Mouse (Mus musculus): ENCODE measurements around the gene Lat. TPM values are rescaled to one million over a fixed set of nuclear protein-coding genes. Genes with fewer than 3 reads are reported as not detected.
"Not testable (repeated sequence)": the region's sequence is repeated elsewhere in the genome, so short reads cannot be mapped to it uniquely, and the experiment has no call there.

Lat gene
- polyA plus RNA-seq, 1 experiment from 2014 or later, result 2.4 TPM

GRCm38 (mm10) chr7:126345557-126345956 is 23.8 kb downstream of the Lat start:
- 80% methylated on average over 3 of the region's 3 CpGs for WGBS
- H3K36me3 ChIP-seq (replicated peaks), result no peaks in the 10 kb centered on the region
- peaks cover 6% of the 10 kb centered on the region; the same call in 1 of the 2 replicates for H3K4me1 ChIP-seq
- no peaks in the 10 kb centered on the region for H3K9me3 ChIP-seq
- H3K27me3 ChIP-seq (ENCODE audit: poor library complexity, severe bottlenecking), result no peaks in the 10 kb centered on the region
- no peak overlapping the region for H3K4me3 ChIP-seq
- H3K27ac ChIP-seq, result no peak overlapping the region
- DNase-seq (ENCODE audit: extremely low spot score, low spot score), result no peak

DNA sequence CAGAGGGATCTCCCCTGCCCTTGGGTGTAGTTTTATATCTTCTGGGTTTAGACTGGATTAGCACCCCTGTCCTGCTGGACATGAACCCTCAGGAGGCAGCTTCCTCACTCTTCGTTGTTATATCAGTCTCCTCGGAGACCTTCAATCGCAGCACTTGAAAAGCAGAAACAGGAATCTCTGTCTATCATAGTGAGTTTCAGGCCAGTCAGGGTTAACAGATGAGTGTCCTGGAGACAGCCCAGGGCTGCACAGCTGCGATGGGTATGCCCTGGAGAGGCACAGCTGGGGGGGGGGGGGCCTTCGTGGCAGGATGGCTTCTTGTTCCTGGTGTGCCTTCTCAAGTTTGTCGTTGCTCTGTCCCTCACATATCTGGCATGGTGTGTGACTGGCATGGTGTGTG is 28.5 kb downstream of the Lat start:
- no peak for DNase-seq (ENCODE audit: extremely low spot score, low spot score)
- Histone ChIP-seq H3K27ac (no peak overlapping the region), H3K9me3 (no peaks in the 10 kb centered on the region), H3K4me3 (no peak overlapping the region), H3K36me3 (replicated peaks) (no peaks in the 10 kb centered on the region), H3K4me1 (peaks cover 6% of the 10 kb centered on the region; the same call in 1 of the 2 replicates), H3K27me3 (ENCODE audit: poor library complexity, severe bottlenecking) (no peaks in the 10 kb centered on the region)
- 68% methylated on average over 6 of the region's 6 CpGs for WGBS

DNA sequence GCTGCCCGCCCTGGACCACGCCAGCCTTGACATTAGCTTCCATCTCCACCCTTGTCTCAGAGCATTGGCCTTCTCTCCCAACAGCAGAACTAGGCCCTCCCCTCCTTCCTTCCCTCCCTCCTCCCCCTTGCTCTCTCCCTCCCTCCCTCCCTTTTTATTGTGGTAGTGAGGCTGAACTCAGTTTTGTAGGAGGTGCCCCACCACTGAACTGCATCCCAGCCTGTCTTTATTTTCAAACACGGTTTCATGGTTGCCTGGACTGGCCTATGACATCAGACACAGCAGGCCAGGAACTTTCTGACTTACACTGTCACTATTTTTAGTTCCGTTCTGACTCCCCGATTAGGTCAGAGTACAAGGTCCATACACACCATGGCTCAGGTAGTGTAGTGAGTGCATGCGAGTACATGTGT is 29.2 kb downstream of the Lat start:
- 75% methylated on average over 6 of the region's 6 CpGs for WGBS
- Histone ChIP-seq H3K9me3 (no peaks in the 10 kb centered on the region), H3K27ac (no peak overlapping the region), H3K27me3 (ENCODE audit: poor library complexity, severe bottlenecking) (no peaks in the 10 kb centered on the region), H3K36me3 (replicated peaks) (no peaks in the 10 kb centered on the region), H3K4me3 (no peak overlapping the region), H3K4me1 (peaks cover 6% of the 10 kb centered on the region; the same call in 1 of the 2 replicates)
- no peak for DNase-seq (ENCODE audit: extremely low spot score, low spot score)

GRCm38 (mm10) chr7:126339521-126339971 is 29.8 kb downstream of the Lat start:
- no peaks in the 10 kb centered on the region for H3K27me3 ChIP-seq (ENCODE audit: poor library complexity, severe bottlenecking)
- DNase-seq (ENCODE audit: extremely low spot score, low spot score), result no peak

DNA sequence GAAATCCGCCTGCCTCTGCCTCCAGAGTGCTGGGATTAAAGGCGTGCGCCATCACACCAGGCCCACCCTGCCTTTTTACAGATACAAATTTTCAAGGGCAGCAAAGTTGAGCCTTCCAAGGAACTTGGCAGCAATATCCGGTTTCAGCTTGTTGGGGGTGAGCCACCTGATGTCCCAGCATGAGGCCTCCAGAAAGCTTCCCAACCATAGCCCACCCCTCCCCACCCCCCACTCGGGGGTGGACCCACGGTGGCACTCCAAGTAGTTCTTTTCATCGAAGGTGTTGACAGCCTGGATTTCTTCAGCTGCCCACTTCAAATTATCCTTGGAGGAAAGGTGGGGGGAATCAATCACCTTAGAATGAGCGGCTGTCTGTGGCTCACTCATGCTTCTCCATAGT is 30.5 kb downstream of the Lat start:
- Histone ChIP-seq H3K27ac (no peak overlapping the region), H3K4me1 (no peaks in the 10 kb centered on the region), H3K9me3 (no peaks in the 10 kb centered on the region), H3K27me3 (ENCODE audit: poor library complexity, severe bottlenecking) (no peaks in the 10 kb centered on the region), H3K36me3 (replicated peaks) (no peaks in the 10 kb centered on the region), H3K4me3 (no peak overlapping the region)
- no peak for DNase-seq (ENCODE audit: extremely low spot score, low spot score)
- 91% methylated on average over 8 of the region's 8 CpGs for WGBS

More at GRCm38 (mm10) chr7:126339521-126339971, 29.8 kb downstream of the Lat start:
- Histone ChIP-seq H3K9me3 (no peaks in the 10 kb centered on the region), H3K36me3 (replicated peaks) (no peaks in the 10 kb centered on the region), H3K27ac (no peak overlapping the region), H3K4me1 (0 out of 2 replicates have a peak, but pooled peaks cover under 1% of the 10 kb centered on the region), H3K4me3 (no peak overlapping the region)
- 86% methylated on average over 8 of the region's 8 CpGs for WGBS

DNA sequence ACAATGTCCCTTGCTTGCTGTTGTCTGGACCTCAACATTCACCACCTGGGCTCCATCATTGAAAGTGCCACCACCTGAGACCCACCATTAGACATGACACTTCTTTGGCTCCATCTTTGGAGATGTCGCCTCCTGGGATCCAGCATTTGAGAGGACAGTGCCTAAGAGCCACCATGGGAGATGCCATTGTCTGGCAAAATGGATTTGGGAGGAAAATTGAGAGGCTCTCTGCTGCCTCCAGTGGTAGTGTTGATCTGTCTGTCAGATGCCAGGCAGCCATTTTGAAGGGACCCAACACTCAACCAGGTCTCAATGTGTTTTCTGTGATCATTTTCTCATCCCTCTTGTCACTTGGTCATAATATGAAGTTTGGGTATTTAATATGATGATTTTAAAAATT is 33.8 kb downstream of the Lat start:
- H3K4me3 ChIP-seq, result no peak overlapping the region
- no peak overlapping the region for H3K27ac ChIP-seq
- no peaks in the 10 kb centered on the region for H3K4me1 ChIP-seq
- no peaks in the 10 kb centered on the region for H3K27me3 ChIP-seq (ENCODE audit: poor library complexity, severe bottlenecking)
- DNase-seq (ENCODE audit: extremely low spot score, low spot score), result no peak
- H3K36me3 ChIP-seq (replicated peaks), result no peaks in the 10 kb centered on the region
- H3K9me3 ChIP-seq, result no peaks in the 10 kb centered on the region
- WGBS, result 79% methylated on average over 1 of the region's 1 CpGs

DNA sequence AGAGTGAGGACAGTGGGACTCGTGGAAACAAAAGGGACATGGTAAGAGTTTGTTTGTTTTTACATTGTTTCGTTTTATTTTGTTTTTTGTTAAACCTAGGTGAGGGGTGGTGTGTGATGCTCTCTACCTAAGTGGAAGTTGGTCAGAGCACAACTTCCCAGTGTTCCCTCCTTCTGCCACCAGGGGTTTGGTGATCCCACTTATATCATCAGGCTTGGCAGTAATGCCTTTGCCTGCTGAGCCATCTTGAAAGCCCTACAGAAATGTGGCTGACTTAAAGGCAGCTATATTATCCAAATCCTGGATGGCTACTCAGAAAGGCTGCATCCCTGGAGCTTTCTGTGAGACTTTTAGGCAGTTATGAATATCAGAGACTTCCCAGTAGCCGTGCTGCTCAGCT is 36.7 kb downstream of the Lat start:
- Histone ChIP-seq H3K4me1 (no peaks in the 10 kb centered on the region), H3K36me3 (replicated peaks) (no peaks in the 10 kb centered on the region), H3K27me3 (ENCODE audit: poor library complexity, severe bottlenecking) (no peaks in the 10 kb centered on the region), H3K4me3 (no peak overlapping the region), H3K27ac (no peak overlapping the region), H3K9me3 (no peaks in the 10 kb centered on the region)
- WGBS, result 83% methylated on average over 3 of the region's 3 CpGs
- DNase-seq (ENCODE audit: extremely low spot score, low spot score), result no peak

GRCm38 (mm10) chr7:126330693-126331092 is 38.7 kb downstream of the Lat start:
- H3K27ac ChIP-seq, result no peak overlapping the region
- no peak for DNase-seq (ENCODE audit: extremely low spot score, low spot score)
- no peaks in the 10 kb centered on the region for H3K9me3 ChIP-seq
- no peaks in the 10 kb centered on the region for H3K27me3 ChIP-seq (ENCODE audit: poor library complexity, severe bottlenecking)
- no peaks in the 10 kb centered on the region for H3K36me3 ChIP-seq (replicated peaks)
- no peak overlapping the region for H3K4me3 ChIP-seq
- WGBS, result 71% methylated on average over 2 of the region's 2 CpGs
- 0 out of 2 replicates have a peak, but pooled peaks cover 3% of the 10 kb centered on the region for H3K4me1 ChIP-seq

GRCm38 (mm10) chr7:126329907-126330645 is 39.3 kb downstream of the Lat start:
- Histone ChIP-seq H3K4me1 (0 out of 2 replicates have a peak, but pooled peaks cover 5% of the 10 kb centered on the region), H3K9me3 (no peaks in the 10 kb centered on the region), H3K4me3 (no peak overlapping the region), H3K27me3 (ENCODE audit: poor library complexity, severe bottlenecking) (no peaks in the 10 kb centered on the region), H3K27ac (no peak overlapping the region), H3K36me3 (replicated peaks) (no peaks in the 10 kb centered on the region)
- no peak for DNase-seq (ENCODE audit: extremely low spot score, low spot score)
- WGBS, result 92% methylated on average over 9 of the region's 9 CpGs

GRCm38 (mm10) chr7:126328848-126329247 is 40.5 kb downstream of the Lat start:
- H3K36me3 ChIP-seq (replicated peaks); H3K27me3 ChIP-seq (ENCODE audit: poor library complexity, severe bottlenecking); H3K4me3 ChIP-seq; H3K4me1 ChIP-seq; H3K27ac ChIP-seq; H3K9me3 ChIP-seq; DNase-seq (ENCODE audit: extremely low spot score, low spot score): not testable (repeated sequence)
- WGBS, result 95% methylated on average over 5 of the region's 6 CpGs

- H3K27me3 ChIP-seq (ENCODE audit: poor library complexity, severe bottlenecking); H3K4me1 ChIP-seq; H3K9me3 ChIP-seq; DNase-seq (ENCODE audit: extremely low spot score, low spot score); H3K36me3 ChIP-seq (replicated peaks); H3K27ac ChIP-seq; H3K4me3 ChIP-seq: not testable (repeated sequence)
- 26% methylated on average over 9 of the region's 9 CpGs for WGBS
Observed at GRCm38 (mm10) chr7:126325576-126326273, 43.6 kb downstream of the Lat start.

DNA sequence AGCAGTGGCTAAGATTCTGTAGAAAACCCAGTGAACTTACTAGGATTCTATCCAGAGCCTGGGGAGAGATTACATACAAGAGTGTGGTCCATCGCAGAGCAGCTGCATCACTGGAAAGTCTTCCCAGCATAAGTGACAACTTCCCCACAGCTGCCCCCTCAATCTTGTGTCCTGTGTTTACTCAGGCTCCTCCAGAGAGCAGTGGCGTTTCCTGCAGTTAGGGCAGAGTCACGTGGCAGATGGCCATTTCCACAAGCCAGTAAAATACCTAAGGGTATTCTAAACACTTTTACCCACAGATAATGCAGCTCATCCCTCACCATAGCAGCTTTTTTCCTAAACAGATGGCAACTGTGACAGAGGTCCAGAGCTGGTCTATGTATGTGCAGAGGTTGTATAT is 44.6 kb downstream of the Lat start:
- Histone ChIP-seq H3K4me3 (no peak overlapping the region), H3K36me3 (replicated peaks) (no peaks in the 10 kb centered on the region), H3K27ac (no peak overlapping the region), H3K27me3 (ENCODE audit: poor library complexity, severe bottlenecking) (0 out of 2 replicates have a peak, but pooled peaks cover 5% of the 10 kb centered on the region), H3K4me1 (0 out of 2 replicates have a peak, but pooled peaks cover 5% of the 10 kb centered on the region), H3K9me3 (no peaks in the 10 kb centered on the region)
- no peak for DNase-seq (ENCODE audit: extremely low spot score, low spot score)
- 54% methylated on average over 3 of the region's 3 CpGs for WGBS

GRCm38 (mm10) chr7:126323729-126324128 is 45.6 kb downstream of the Lat start:
- H3K27ac ChIP-seq, result no peak overlapping the region
- H3K9me3 ChIP-seq, result no peaks in the 10 kb centered on the region
- H3K36me3 ChIP-seq (replicated peaks), result no peaks in the 10 kb centered on the region
- H3K4me3 ChIP-seq, result no peak overlapping the region
- peak; percentile 77 for DNase-seq (ENCODE audit: extremely low spot score, low spot score)
- 0 out of 2 replicates have a peak, but pooled peaks cover 5% of the 10 kb centered on the region for H3K4me1 ChIP-seq
- H3K27me3 ChIP-seq (ENCODE audit: poor library complexity, severe bottlenecking), result 0 out of 2 replicates have a peak, but pooled peaks cover 5% of the 10 kb centered on the region
- WGBS, result 12% methylated on average over 11 of the region's 11 CpGs

All from forebrain, embryonic 10.5 days (tissue).